Mouse (Mus musculus) forebrain, embryonic 12.5 days (tissue): ENCODE data around the gene Cdk5. TPM values are rescaled to one million over a fixed set of nuclear protein-coding genes. Genes with fewer than 3 reads are reported as not detected.
A peak's percentile ranks its signal among the peaks of the same experiment; 100 is the strongest.

Experiments
- ATAC-seq: fragments of 200-750 bp; cut with Nextera tagmentation; 2 replicates; pipeline ENCODE4 v1.8.0; 2017; ENCODE audit warnings: moderate TSS enrichment; ENCODE audit not compliant: low FRiP score
- H3K27ac ChIP-seq: fragments of 300-500 bp; sonication (generic); 2 replicates; pipeline ENCODE4 v1.5.1; 2016; ENCODE audit warnings: mild to moderate bottlenecking
- H3K27me3 ChIP-seq: fragments of 300-500 bp; sonication (generic); 2 replicates; pipeline ENCODE4 v1.6.1; 2016; ENCODE audit warnings: mild to moderate bottlenecking
- H3K36me3 ChIP-seq: fragments of 300-500 bp; sonication (generic); replicated peaks from 2 replicates; pipeline ENCODE4 v1.6.1; 2016; ENCODE audit warnings: mild to moderate bottlenecking
- H3K4me1 ChIP-seq: fragments of 300-500 bp; sonication (generic); 2 replicates; pipeline ENCODE4 v1.6.1; 2016
- H3K4me2 ChIP-seq: fragments of 300-500 bp; sonication (generic); 2 replicates; pipeline ENCODE4 v1.6.1; 2016; ENCODE audit warnings: mild to moderate bottlenecking, moderate library complexity
- H3K4me3 ChIP-seq: fragments of 300-500 bp; sonication (generic); replicated peaks from 2 replicates; pipeline ENCODE4 v1.5.1; 2016; ENCODE audit warnings: mild to moderate bottlenecking
- H3K9ac ChIP-seq: fragments of 300-500 bp; sonication (generic); 2 replicates; pipeline ENCODE4 v1.6.1; 2016; ENCODE audit warnings: mild to moderate bottlenecking
- H3K9me3 ChIP-seq: fragments of 300-500 bp; sonication (generic); 2 replicates; pipeline ENCODE4 v1.6.1; 2016
- WGBS: fragments of 180-500 bp; shearing (Covaris S2); methylation state at CpG from one replicate; pipeline ENCODE4 v1.1.7; 2016; 5-methylcytosine and 5-hydroxymethylcytosine counted together
- polyA plus RNA-seq: library from polyadenylated mRNA; unstranded; fragments of >200 nt; fragmentation: Nextera tagmentation; extraction: Ambion mirVana; gene quantifications from 2 replicates; pipeline ENCODE4 v1.2.1, GENCODE M21; 2016

Cdk5 gene
- polyA plus RNA-seq, 1 experiment from 2014 or later = 63.7 TPM

DNA sequence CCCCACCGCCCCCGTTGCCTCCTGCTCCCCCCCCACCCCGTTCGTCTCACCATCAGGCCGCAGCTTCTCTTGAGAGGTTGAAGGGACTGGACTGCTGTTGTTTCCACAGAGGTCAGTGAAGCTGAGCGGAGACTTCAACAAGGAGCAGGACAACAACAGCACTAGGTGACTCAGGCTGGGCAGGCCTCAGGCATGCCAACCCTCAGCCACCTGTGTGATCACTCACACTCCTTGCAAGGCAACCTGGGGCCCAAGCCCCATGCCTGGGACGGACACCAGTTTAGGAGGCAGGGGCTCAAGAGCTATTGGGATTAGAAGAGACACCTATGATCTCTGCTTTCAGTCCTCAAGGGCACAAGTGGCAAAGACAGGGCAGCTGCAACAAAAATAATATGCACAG is 31.5 kb downstream of the Cdk5 start, which contains the start of gene Atg9b:
TSS of gene Atg9b (minus strand) at position 280 of the 400 bp plus-strand sequence.
- 86% methylated on average over 7 of the region's 7 CpGs for WGBS
- H3K36me3 ChIP-seq = no peaks in the 10 kb centered on the region
- peaks cover 44% of the 10 kb centered on the region for H3K27me3 ChIP-seq
- H3K27ac ChIP-seq = no peak within 1 kb of the TSS
- no peak for ATAC-seq
- peaks cover 28% of the 10 kb centered on the region for H3K4me1 ChIP-seq
- no peak within 1 kb of the TSS for H3K9ac ChIP-seq
- H3K4me3 ChIP-seq = no peak within 1 kb of the TSS
- no peak within 1 kb of the TSS for H3K4me2 ChIP-seq
- H3K9me3 ChIP-seq = no peaks in the 10 kb centered on the region

DNA sequence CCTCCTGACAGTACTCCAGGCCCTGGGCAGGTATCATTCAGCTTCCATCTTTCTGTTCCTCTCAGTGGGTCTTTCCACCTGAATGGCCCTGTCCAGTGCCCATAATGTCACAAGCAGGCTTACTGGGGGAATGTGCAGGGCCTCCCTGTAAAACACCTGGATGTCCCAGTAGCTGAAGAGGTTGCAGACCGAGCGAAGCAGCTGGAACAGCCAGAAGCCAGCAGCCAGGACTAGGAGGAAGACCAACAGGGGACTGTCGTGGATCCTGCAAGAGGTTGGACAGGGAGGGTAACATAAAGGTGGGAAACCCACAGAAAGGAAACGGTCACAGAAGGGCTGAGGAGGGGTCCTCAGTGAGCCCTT is 33.7 kb downstream of the Cdk5 start:
- H3K4me2 ChIP-seq = no peak overlapping the region
- H3K27me3 ChIP-seq = peaks cover 67% of the 10 kb centered on the region
- H3K9ac ChIP-seq = no peak overlapping the region
- H3K4me1 ChIP-seq = peaks cover 26% of the 10 kb centered on the region
- no peak overlapping the region for H3K4me3 ChIP-seq
- no peak overlapping the region for H3K27ac ChIP-seq
- ATAC-seq = no peak
- WGBS = 83% methylated on average over 4 of the region's 4 CpGs
- no peaks in the 10 kb centered on the region for H3K9me3 ChIP-seq
- no peaks in the 10 kb centered on the region for H3K36me3 ChIP-seq

DNA sequence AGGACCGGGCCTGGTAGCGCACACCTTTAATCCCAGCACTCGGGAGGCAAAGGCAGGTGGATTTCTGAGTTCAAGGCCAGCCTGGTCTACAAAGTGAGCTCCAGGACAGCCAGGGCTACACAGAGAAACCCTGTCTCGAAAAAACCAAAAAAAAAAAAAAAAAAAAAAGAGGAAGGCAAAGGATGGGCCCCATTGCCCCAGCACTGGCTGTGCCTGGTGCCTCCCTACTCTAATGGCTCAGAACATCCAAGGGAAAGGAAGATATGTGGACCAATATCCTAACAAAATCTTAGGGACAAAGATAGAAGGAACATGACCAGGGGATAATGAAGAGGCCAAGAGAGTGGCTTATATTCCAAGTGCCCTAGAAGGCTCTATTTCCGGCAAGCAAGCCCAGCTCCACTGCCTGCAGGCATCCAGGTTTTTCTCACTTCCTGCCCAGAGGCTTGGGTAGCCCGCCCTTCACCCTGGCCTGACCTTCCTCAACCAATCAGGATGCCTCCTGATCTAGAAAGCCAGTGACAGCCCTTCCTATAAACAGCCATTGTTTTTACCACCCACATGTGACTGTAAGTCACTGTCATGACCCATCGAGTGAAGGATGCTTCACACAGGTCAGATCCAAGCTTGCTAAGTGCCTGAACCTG is 34.2 kb downstream of the Cdk5 start:
- Histone ChIP-seq H3K27ac (no peak overlapping the region), H3K36me3 (no peaks in the 10 kb centered on the region), H3K4me1 (peaks cover 25% of the 10 kb centered on the region), H3K4me2 (no peak overlapping the region), H3K27me3 (peaks cover 70% of the 10 kb centered on the region), H3K9me3 (no peaks in the 10 kb centered on the region), H3K4me3 (no peak overlapping the region), H3K9ac (no peak overlapping the region)
- 59% methylated on average over 7 of the region's 7 CpGs for WGBS
- no peak for ATAC-seq

DNA sequence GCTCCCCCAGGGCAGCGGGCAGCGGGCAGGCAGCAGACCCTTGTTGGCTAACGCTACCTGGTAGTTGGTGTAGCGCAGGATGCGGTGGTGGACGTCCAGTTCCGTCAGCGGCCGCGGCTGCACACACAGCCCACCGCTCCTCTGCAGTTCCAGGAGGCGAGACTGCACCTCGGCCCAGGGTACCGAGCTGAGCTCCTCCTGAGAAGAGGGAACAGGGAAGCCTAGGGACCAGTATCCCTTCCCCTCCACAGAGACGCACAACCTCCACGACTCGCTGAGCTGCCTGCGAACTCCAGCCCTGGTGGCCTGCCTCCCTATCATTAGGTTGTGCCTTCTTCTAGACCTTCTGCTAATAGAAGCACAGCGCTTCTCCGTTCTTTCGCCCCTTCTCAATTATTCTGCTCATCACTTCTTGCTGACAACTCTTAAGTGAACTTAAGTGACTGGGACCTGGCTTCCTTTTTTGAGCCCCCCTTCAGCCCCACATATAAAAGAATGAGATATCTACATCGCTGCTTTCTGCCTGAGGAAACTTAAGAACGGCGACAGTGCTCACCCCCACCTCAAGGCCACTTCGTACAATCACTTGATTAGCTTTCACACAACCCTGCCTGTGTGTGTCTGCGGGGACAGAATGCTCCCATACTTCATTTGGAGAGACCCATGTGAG is 34.9 kb downstream of the Cdk5 start:
- Histone ChIP-seq H3K9me3 (no peaks in the 10 kb centered on the region), H3K4me1 (peaks cover 25% of the 10 kb centered on the region), H3K27ac (no peak overlapping the region), H3K9ac (peak overlapping the region; percentile 54), H3K4me2 (peak overlapping the region; percentile 94), H3K36me3 (no peaks in the 10 kb centered on the region), H3K27me3 (peaks cover 70% of the 10 kb centered on the region), H3K4me3 (peak overlapping the region; percentile 46)
- no peak for ATAC-seq
- 21% methylated on average over 26 of the region's 26 CpGs for WGBS

DNA sequence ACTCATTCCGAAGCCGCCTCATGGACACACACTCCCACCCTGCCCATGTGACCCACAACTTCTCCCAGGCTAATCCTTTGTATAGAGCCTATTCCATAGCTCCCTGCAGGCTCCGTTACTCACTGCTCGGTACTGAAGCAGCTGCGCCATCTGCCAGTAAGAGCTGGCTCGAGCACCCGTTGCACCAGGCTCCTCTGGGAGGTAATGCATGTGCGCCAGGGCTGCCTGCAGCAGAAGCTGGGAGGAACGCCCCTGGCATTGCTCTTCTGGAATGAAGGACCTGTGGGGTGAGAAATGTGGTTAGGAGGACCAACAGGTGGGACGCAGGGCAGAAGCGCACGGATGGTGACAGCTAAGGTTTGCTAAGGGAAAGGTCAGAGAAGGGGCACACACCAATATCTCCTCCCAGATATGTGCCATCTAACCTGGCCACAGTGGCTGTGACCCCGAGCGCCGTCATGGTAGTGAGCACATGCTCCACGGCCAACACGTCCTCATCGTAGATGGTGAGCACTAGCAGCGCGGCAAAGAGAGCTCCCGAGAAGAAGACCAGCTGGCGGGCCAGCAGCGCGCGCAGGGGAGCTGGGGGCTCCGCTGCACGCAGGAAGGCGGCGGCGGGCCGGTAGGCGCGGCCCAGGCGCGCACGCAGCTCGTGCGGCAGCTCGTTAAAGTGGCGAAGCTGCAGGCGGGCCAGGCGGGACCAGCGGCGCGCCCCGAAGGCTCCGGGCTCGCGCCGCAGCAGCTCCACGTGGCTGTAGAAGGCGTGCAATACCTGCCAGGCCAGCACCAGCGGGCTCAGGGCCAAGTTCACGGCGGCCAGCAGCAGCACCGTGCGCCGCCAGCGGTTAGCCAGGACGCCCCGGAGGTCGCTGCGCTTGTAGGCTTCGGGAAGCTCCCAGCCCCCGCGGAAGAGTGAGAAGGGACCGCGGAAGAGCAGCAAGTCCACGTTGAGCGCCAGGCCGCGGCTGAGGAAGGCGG is 35.8 kb downstream of the Cdk5 start:
- Histone ChIP-seq H3K4me1 (peaks cover 30% of the 10 kb centered on the region), H3K4me3 (peak overlapping the region; percentile 46), H3K9ac (peak overlapping the region; percentile 54), H3K36me3 (no peaks in the 10 kb centered on the region), H3K4me2 (peak overlapping the region; percentile 94), H3K9me3 (no peaks in the 10 kb centered on the region), H3K27ac (0 out of 2 replicates have a peak overlapping the region, but pooled peaks have one; percentile 25), H3K27me3 (peaks cover 70% of the 10 kb centered on the region)
- peak; percentile 51; the same call in 1 of the 2 replicates for ATAC-seq
- WGBS = under 1% methylated on average over 70 of the region's 73 CpGs

DNA sequence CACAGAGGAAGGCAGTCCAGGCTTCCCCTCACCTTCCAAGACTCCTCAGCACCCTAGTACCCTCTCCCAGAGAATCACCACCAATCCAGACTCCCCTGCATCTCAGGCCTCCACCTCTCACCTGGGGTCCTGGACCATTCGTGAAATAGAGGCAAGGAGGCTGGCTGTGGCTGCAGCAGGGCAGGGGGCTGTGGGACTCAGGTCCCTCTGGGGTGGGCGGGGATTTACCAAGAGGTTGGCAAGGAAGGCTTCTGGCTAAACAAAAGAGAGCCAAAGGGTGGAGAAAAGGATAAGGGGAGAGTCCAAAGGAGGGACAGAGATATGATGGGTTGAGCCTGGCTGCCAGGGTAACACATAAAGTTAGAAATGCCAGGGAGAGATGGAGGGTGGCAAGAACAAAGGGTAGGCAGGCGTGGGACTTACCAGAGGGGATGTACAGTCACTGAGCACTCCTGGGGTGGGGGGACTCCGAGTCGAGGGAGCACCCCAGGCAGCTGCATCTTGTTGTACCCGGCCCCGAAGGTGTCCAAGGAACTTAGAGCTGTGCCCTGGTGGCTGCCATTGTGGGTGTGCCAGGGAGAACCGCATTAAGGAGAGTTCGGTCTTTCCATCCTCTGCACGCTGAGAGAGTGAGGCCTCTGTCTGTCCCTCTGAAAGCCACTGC is 37.3 kb downstream of the Cdk5 start:
- H3K4me1 ChIP-seq = peaks cover 30% of the 10 kb centered on the region
- no peak overlapping the region for H3K4me2 ChIP-seq
- 82% methylated on average over 10 of the region's 10 CpGs for WGBS
- ATAC-seq = no peak
- no peak overlapping the region for H3K9ac ChIP-seq
- no peaks in the 10 kb centered on the region for H3K36me3 ChIP-seq
- no peak overlapping the region for H3K27ac ChIP-seq
- H3K27me3 ChIP-seq = peaks cover 65% of the 10 kb centered on the region
- H3K4me3 ChIP-seq = no peak overlapping the region
- H3K9me3 ChIP-seq = no peaks in the 10 kb centered on the region

DNA sequence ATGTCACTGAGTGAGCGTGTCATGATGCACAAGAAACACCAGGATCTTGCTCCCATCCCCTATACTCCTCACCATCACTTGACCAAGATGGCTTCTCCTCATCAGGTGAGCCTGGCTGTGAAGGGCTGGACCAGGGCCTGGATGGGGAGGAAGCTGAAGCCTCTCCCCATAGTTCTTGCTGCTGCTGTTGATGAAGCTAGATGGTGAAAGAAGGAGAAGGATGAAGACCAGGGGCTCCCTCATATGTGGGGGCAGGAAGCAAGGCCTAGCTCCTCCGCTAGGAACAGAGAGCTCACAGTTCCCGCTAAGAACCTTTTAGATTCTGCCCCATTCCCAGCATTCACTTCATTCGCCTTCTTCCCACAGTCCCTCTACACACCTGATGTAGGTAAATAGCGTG is 38.0 kb downstream of the Cdk5 start:
- Histone ChIP-seq H3K4me2 (no peak overlapping the region), H3K4me3 (no peak overlapping the region), H3K27me3 (peaks cover 60% of the 10 kb centered on the region), H3K9ac (no peak overlapping the region), H3K27ac (no peak overlapping the region), H3K4me1 (peaks cover 30% of the 10 kb centered on the region), H3K36me3 (no peaks in the 10 kb centered on the region), H3K9me3 (no peaks in the 10 kb centered on the region)
- WGBS = 90% methylated on average over 5 of the region's 5 CpGs
- no peak for ATAC-seq

DNA sequence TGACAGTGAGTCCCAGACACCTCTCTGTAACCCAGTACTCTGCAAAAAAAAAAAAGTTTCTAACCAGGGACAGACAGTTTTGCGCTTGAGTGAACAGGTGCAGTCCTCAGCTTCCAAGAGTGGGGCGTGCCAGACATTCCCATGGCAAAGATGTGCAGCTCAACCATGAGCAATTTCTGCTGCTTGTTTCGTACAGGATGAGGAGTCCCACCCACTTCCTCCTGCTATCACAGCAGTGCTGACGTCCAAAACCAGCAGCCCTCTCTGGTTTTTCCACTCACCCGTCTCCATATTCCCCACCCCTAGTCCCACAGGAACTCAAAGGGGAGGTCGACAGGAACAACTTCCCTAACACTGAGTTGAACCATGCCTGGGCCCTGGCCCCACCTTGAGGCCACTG is 38.9 kb downstream of the Cdk5 start:
- H3K4me2 ChIP-seq = no peak overlapping the region

DNA sequence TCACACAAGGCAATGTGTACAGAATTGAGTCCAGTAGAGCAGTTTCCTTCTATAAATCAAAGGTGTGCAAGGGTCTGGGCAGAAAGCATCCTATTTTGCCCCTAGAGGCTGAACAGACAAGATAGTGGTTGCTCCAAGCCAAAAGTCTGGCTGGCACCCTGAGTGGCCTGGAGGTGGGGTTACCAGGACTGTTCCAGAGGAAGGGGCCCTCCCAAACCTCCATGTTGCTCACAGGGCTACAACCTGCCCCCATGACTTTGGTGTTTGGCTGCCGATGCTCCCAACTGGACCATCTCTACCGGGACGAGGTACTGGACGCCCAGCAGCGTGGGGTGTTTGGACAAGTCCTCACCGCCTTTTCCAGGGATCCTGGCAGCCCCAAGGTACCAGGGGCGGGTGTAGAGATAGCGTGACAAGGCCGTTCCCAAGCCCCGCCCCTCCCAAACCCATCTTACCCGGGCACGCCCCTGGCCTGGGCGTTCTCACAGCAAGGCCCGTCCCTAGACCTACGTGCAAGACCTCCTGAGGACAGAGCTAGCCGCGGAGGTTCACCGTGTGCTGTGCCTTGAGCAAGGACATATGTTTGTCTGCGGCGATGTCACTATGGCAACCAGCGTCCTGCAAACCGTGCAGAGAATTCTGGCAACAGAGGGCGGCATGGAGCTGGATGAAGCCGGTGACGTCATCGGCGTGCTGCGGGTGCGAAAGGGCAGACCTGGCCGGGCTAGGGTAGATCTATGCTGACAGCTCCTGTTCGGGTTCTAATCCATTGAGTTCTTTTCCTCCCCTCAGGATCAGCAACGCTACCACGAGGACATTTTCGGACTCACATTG is 40.1 kb downstream of the Cdk5 start:
- Histone ChIP-seq H3K4me1 (peaks cover 28% of the 10 kb centered on the region), H3K4me3 (peak overlapping the region; percentile 53), H3K36me3 (no peaks in the 10 kb centered on the region), H3K27me3 (peaks cover 40% of the 10 kb centered on the region), H3K4me2 (peak overlapping the region; percentile 71), H3K9me3 (no peaks in the 10 kb centered on the region), H3K27ac (peak overlapping the region; percentile 46; the same call in 1 of the 2 replicates), H3K9ac (peak overlapping the region; percentile 51)
- peak; percentile 88 for ATAC-seq
- under 1% methylated on average over 34 of the region's 34 CpGs for WGBS

More for the DNA sequence above, 38.9 kb downstream of the Cdk5 start:
- Histone ChIP-seq H3K27me3 (peaks cover 51% of the 10 kb centered on the region), H3K27ac (no peak overlapping the region), H3K4me3 (no peak overlapping the region), H3K9me3 (no peaks in the 10 kb centered on the region), H3K4me1 (peaks cover 30% of the 10 kb centered on the region), H3K36me3 (no peaks in the 10 kb centered on the region), H3K9ac (no peak overlapping the region)
- 75% methylated on average over 6 of the region's 6 CpGs for WGBS
- ATAC-seq = no peak

DNA sequence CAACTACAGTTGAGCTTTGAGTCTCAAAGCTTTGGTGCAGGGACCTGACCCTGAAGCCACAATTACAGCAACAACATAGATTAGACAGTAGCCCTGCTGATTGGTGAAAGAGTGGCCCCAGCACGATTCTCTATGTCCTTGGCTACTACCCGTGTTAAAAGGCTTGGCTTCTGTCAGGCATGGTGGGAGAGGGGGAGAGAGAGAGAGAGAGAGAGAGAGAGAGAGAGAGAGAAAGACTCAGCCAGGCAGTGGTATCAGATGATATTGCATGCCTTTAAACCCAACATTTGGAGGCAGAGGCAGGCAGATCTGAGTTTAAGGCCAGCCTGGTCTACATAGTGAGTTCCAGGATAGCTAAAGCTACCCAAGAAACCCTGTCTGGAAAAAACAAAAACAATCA is 41.3 kb downstream of the Cdk5 start:
- Histone ChIP-seq H3K4me1 (peaks cover 15% of the 10 kb centered on the region), H3K9ac (no peak overlapping the region), H3K4me3 (no peak overlapping the region), H3K4me2 (no peak overlapping the region), H3K9me3 (no peaks in the 10 kb centered on the region), H3K27ac (no peak overlapping the region), H3K36me3 (no peaks in the 10 kb centered on the region), H3K27me3 (peaks cover 27% of the 10 kb centered on the region)
- no peak for ATAC-seq
- WGBS = 61% methylated on average over 2 of the region's 2 CpGs

DNA sequence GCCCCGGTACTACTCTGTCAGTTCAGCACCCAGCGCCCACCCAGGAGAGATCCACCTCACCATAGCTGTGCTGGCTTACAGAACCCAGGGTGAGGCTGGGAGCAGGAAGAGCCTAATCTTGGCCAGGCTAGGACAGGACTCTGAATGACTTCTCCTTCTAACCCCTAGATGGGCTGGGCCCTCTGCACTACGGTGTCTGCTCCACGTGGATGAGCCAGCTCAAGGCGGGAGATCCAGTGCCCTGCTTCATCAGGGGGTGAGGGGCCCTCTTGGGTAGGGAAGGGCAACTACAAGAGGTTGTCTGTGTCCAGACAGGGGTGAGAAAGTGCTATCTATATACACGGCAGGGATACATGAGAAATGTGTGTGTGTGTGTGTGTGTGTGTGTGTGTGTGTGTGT is 41.8 kb downstream of the Cdk5 start:
- Histone ChIP-seq H3K9ac (no peak overlapping the region), H3K36me3 (no peaks in the 10 kb centered on the region), H3K27ac (no peak overlapping the region), H3K4me1 (peaks cover 10% of the 10 kb centered on the region), H3K4me2 (no peak overlapping the region), H3K27me3 (peaks cover 22% of the 10 kb centered on the region), H3K4me3 (no peak overlapping the region), H3K9me3 (no peaks in the 10 kb centered on the region)
- 70% methylated on average over 6 of the region's 6 CpGs for WGBS
- ATAC-seq = no peak
